Mouse (Mus musculus) lung, postnatal 36 days (tissue): ENCODE results near the gene Gtpbp6.
"Not testable (repeated sequence)": the region's sequence is repeated elsewhere in the genome, so short reads cannot be mapped to it uniquely, and the experiment has no call there.

Source experiments
- DNase-seq: peaks from one replicate; pipeline ENCODE4 v3.0.0; 2022; ENCODE audit warnings: mixed read lengths

Gtpbp6 gene

GRCm38 (mm10) chr5:110107581-110108304 is at the start of gene Gtpbp6:
TSS of gene Gtpbp6 (minus strand) at chr5:110108197.
- peak; percentile 97 for DNase-seq

GRCm38 (mm10) chr5:110143007-110143406 is 35.0 kb upstream of the Gtpbp6 start:
- DNase-seq, result peak; percentile 39

GRCm38 (mm10) chr5:110142309-110142708 is 34.3 kb upstream of the Gtpbp6 start:
- peak; percentile 52 for DNase-seq

- no peak for DNase-seq
Observed at GRCm38 (mm10) chr5:110140424-110140823, 32.4 kb upstream of the Gtpbp6 start.

- DNase-seq, result no peak
Observed at GRCm38 (mm10) chr5:110139325-110139724, 31.3 kb upstream of the Gtpbp6 start.

- no peak for DNase-seq
Observed at GRCm38 (mm10) chr5:110137816-110138215, 29.8 kb upstream of the Gtpbp6 start.

GRCm38 (mm10) chr5:110136087-110136464 is 28.1 kb upstream of the Gtpbp6 start:
- DNase-seq, result peak; percentile 2

- peak; percentile 100 for DNase-seq
Observed at GRCm38 (mm10) chr5:110135293-110136086, 27.5 kb upstream of the Gtpbp6 start, which contains the start of gene Chfr. TSS of gene Chfr (plus strand) at chr5:110135842.

- not testable (repeated sequence) for DNase-seq
Observed at GRCm38 (mm10) chr5:110122380-110122779, 14.4 kb upstream of the Gtpbp6 start.

- DNase-seq, result peak; percentile 94
Observed at GRCm38 (mm10) chr5:110109991-110110441, 2.0 kb upstream of the Gtpbp6 start, which contains the start of gene Zfp605. TSS of gene Zfp605 (plus strand) at chr5:110110092.

- peak; percentile 98 for DNase-seq
Observed at GRCm38 (mm10) chr5:110108305-110108628, 270 bp upstream of the Gtpbp6 start.

GRCm38 (mm10) chr5:110106901-110107564 is 964 bp downstream of the Gtpbp6 start:
- DNase-seq, result no peak

- DNase-seq, result no peak
Observed at GRCm38 (mm10) chr5:110106140-110106871, 1.7 kb downstream of the Gtpbp6 start.

- no peak for DNase-seq
Observed at GRCm38 (mm10) chr5:110104616-110105380, 3.2 kb downstream of the Gtpbp6 start.

GRCm38 (mm10) chr5:110103901-110104615 is 3.9 kb downstream of the Gtpbp6 start:
- DNase-seq, result no peak

GRCm38 (mm10) chr5:110102853-110103625 is 5.0 kb downstream of the Gtpbp6 start:
- DNase-seq, result no peak

- no peak for DNase-seq
Observed at GRCm38 (mm10) chr5:110102429-110102828, 5.6 kb downstream of the Gtpbp6 start.

- peak; percentile 35 for DNase-seq
Observed at GRCm38 (mm10) chr5:110101716-110102347, 6.2 kb downstream of the Gtpbp6 start.

- DNase-seq, result no peak
Observed at GRCm38 (mm10) chr5:110100921-110101631, 6.9 kb downstream of the Gtpbp6 start.
